Mouse (Mus musculus): ENCODE measurements around the gene Bspry. TPM values are rescaled to one million over a fixed set of nuclear protein-coding genes. Genes with fewer than 3 reads are reported as not detected.

The Bspry gene
- polyA plus RNA-seq, 1 experiment from 2014 or later, result 0.22 TPM

GRCm38 (mm10) chr4:62484928-62485327 lies 5.1 kb downstream of the Bspry start:
- Histone ChIP-seq H3K4me2 (no peak overlapping the region), H3K4me3 (replicated peaks) (no peak overlapping the region), H3K36me3 (replicated peaks) (no peaks in the 10 kb centered on the region), H3K4me1 (replicated peaks) (peaks cover 32% of the 10 kb centered on the region), H3K27ac (replicated peaks) (peak overlapping the region; percentile 72; the same call in 1 of the 2 replicates), H3K9ac (no peak overlapping the region), H3K27me3 (peaks cover 29% of the 10 kb centered on the region), H3K9me3 (replicated peaks) (no peaks in the 10 kb centered on the region)
- no peak for ATAC-seq (ENCODE audit: insufficient read depth)
- 46% methylated on average over 3 of the region's 3 CpGs for WGBS (ENCODE audit: insufficient replicate concordance)

GRCm38 (mm10) chr4:62485450-62486161 lies 5.8 kb downstream of the Bspry start:
- peak; percentile 80 for ATAC-seq (ENCODE audit: insufficient read depth)
- Histone ChIP-seq H3K4me2 (peak overlapping the region; percentile 33), H3K27me3 (peaks cover 22% of the 10 kb centered on the region), H3K9ac (peak overlapping the region; percentile 21; the same call in 1 of the 2 replicates), H3K4me1 (replicated peaks) (peaks cover 25% of the 10 kb centered on the region), H3K9me3 (replicated peaks) (no peaks in the 10 kb centered on the region), H3K27ac (replicated peaks) (peak overlapping the region; percentile 72), H3K4me3 (replicated peaks) (no peak overlapping the region), H3K36me3 (replicated peaks) (no peaks in the 10 kb centered on the region)
- 51% methylated on average over 8 of the region's 8 CpGs for WGBS (ENCODE audit: insufficient replicate concordance)

GRCm38 (mm10) chr4:62486162-62486696 lies 6.4 kb downstream of the Bspry start:
- peak overlapping the region; percentile 33 for H3K4me2 ChIP-seq
- H3K9me3 ChIP-seq (replicated peaks), result no peaks in the 10 kb centered on the region
- WGBS (ENCODE audit: insufficient replicate concordance), result 83% methylated on average over 15 of the region's 15 CpGs
- H3K27ac ChIP-seq (replicated peaks), result peak overlapping the region; percentile 48
- no peaks in the 10 kb centered on the region for H3K36me3 ChIP-seq (replicated peaks)
- no peak overlapping the region for H3K4me3 ChIP-seq (replicated peaks)
- peaks cover 24% of the 10 kb centered on the region for H3K4me1 ChIP-seq (replicated peaks)
- peaks cover 16% of the 10 kb centered on the region for H3K27me3 ChIP-seq
- no peak for ATAC-seq (ENCODE audit: insufficient read depth)
- H3K9ac ChIP-seq, result no peak overlapping the region

- no peaks in the 10 kb centered on the region for H3K36me3 ChIP-seq (replicated peaks)
- no peak overlapping the region for H3K9ac ChIP-seq
- H3K27ac ChIP-seq (replicated peaks), result no peak overlapping the region
- peaks cover 6% of the 10 kb centered on the region for H3K27me3 ChIP-seq
- no peaks in the 10 kb centered on the region for H3K9me3 ChIP-seq (replicated peaks)
- no peak overlapping the region for H3K4me3 ChIP-seq (replicated peaks)
- H3K4me2 ChIP-seq, result no peak overlapping the region
- WGBS (ENCODE audit: insufficient replicate concordance), result 86% methylated on average over 5 of the region's 5 CpGs
- H3K4me1 ChIP-seq (replicated peaks), result peaks cover 24% of the 10 kb centered on the region
- no peak for ATAC-seq (ENCODE audit: insufficient read depth)
Observed at GRCm38 (mm10) chr4:62487172-62487571, 7.3 kb downstream of the Bspry start.

- Histone ChIP-seq H3K27ac (replicated peaks) (no peak overlapping the region), H3K4me3 (replicated peaks) (no peak overlapping the region), H3K27me3 (no peaks in the 10 kb centered on the region), H3K9ac (no peak overlapping the region), H3K4me2 (no peak overlapping the region), H3K4me1 (replicated peaks) (peaks cover 24% of the 10 kb centered on the region), H3K9me3 (replicated peaks) (no peaks in the 10 kb centered on the region), H3K36me3 (replicated peaks) (no peaks in the 10 kb centered on the region)
- 70% methylated on average over 2 of the region's 2 CpGs for WGBS (ENCODE audit: insufficient replicate concordance)
- no peak for ATAC-seq (ENCODE audit: insufficient read depth)
Observed at GRCm38 (mm10) chr4:62487914-62488313, 8.1 kb downstream of the Bspry start.

GRCm38 (mm10) chr4:62492682-62493081 lies 12.8 kb downstream of the Bspry start:
- no peaks in the 10 kb centered on the region for H3K9me3 ChIP-seq (replicated peaks)
- H3K4me2 ChIP-seq, result no peak overlapping the region
- no peak for ATAC-seq (ENCODE audit: insufficient read depth)
- peaks cover 9% of the 10 kb centered on the region; the same call in 1 of the 2 replicates for H3K27me3 ChIP-seq
- H3K36me3 ChIP-seq (replicated peaks), result no peaks in the 10 kb centered on the region
- 75% methylated on average over 2 of the region's 2 CpGs for WGBS (ENCODE audit: insufficient replicate concordance)
- no peak overlapping the region for H3K9ac ChIP-seq
- H3K4me3 ChIP-seq (replicated peaks), result no peak overlapping the region
- no peaks in the 10 kb centered on the region; the same call in 1 of the 2 replicates for H3K4me1 ChIP-seq (replicated peaks)
- no peak overlapping the region for H3K27ac ChIP-seq (replicated peaks)

GRCm38 (mm10) chr4:62494230-62494629 lies 14.4 kb downstream of the Bspry start:
- WGBS (ENCODE audit: insufficient replicate concordance), result 40% methylated on average over 9 of the region's 9 CpGs
- Histone ChIP-seq H3K9me3 (replicated peaks) (no peaks in the 10 kb centered on the region), H3K27me3 (peaks cover 9% of the 10 kb centered on the region; the same call in 1 of the 2 replicates), H3K4me1 (replicated peaks) (no peaks in the 10 kb centered on the region; the same call in 1 of the 2 replicates), H3K36me3 (replicated peaks) (no peaks in the 10 kb centered on the region), H3K4me2 (no peak overlapping the region), H3K4me3 (replicated peaks) (no peak overlapping the region), H3K9ac (no peak overlapping the region), H3K27ac (replicated peaks) (no peak overlapping the region)
- ATAC-seq (ENCODE audit: insufficient read depth), result no peak

GRCm38 (mm10) chr4:62495946-62496345 lies 16.1 kb downstream of the Bspry start:
- peaks cover 9% of the 10 kb centered on the region; the same call in 1 of the 2 replicates for H3K27me3 ChIP-seq
- H3K9me3 ChIP-seq (replicated peaks), result no peaks in the 10 kb centered on the region
- no peak overlapping the region for H3K4me3 ChIP-seq (replicated peaks)
- ATAC-seq (ENCODE audit: insufficient read depth), result no peak
- H3K36me3 ChIP-seq (replicated peaks), result no peaks in the 10 kb centered on the region
- 63% methylated on average over 8 of the region's 8 CpGs for WGBS (ENCODE audit: insufficient replicate concordance)
- H3K9ac ChIP-seq, result no peak overlapping the region
- H3K4me2 ChIP-seq, result no peak overlapping the region
- H3K4me1 ChIP-seq (replicated peaks), result peaks cover 2% of the 10 kb centered on the region
- H3K27ac ChIP-seq (replicated peaks), result no peak overlapping the region

GRCm38 (mm10) chr4:62496815-62497214 lies 17.0 kb downstream of the Bspry start:
- H3K4me3 ChIP-seq (replicated peaks), result no peak overlapping the region
- H3K36me3 ChIP-seq (replicated peaks), result no peaks in the 10 kb centered on the region
- H3K4me1 ChIP-seq (replicated peaks), result peaks cover 10% of the 10 kb centered on the region
- no peak for ATAC-seq (ENCODE audit: insufficient read depth)
- H3K27ac ChIP-seq (replicated peaks), result no peak overlapping the region
- peaks cover 9% of the 10 kb centered on the region; the same call in 1 of the 2 replicates for H3K27me3 ChIP-seq
- H3K9ac ChIP-seq, result no peak overlapping the region
- 55% methylated on average over 8 of the region's 8 CpGs for WGBS (ENCODE audit: insufficient replicate concordance)
- no peak overlapping the region for H3K4me2 ChIP-seq
- H3K9me3 ChIP-seq (replicated peaks), result no peaks in the 10 kb centered on the region

- ATAC-seq (ENCODE audit: insufficient read depth), result no peak
- H3K36me3 ChIP-seq (replicated peaks), result no peaks in the 10 kb centered on the region
- WGBS (ENCODE audit: insufficient replicate concordance), result 55% methylated on average over 4 of the region's 4 CpGs
- H3K4me1 ChIP-seq (replicated peaks), result peaks cover 34% of the 10 kb centered on the region
- no peak overlapping the region for H3K9ac ChIP-seq
- H3K27me3 ChIP-seq, result no peaks in the 10 kb centered on the region
- H3K27ac ChIP-seq (replicated peaks), result no peak overlapping the region
- H3K4me3 ChIP-seq (replicated peaks), result no peak overlapping the region
- H3K9me3 ChIP-seq (replicated peaks), result no peaks in the 10 kb centered on the region
- H3K4me2 ChIP-seq, result peak overlapping the region; percentile 92
Observed at GRCm38 (mm10) chr4:62500799-62501198, 20.9 kb downstream of the Bspry start.

- ATAC-seq (ENCODE audit: insufficient read depth), result no peak
Observed at GRCm38 (mm10) chr4:62501534-62501933, 21.7 kb downstream of the Bspry start.

More at GRCm38 (mm10) chr4:62501534-62501933, 21.7 kb downstream of the Bspry start:
- 8% methylated on average over 7 of the region's 7 CpGs for WGBS (ENCODE audit: insufficient replicate concordance)
- H3K36me3 ChIP-seq (replicated peaks), result no peaks in the 10 kb centered on the region
- H3K4me2 ChIP-seq, result peak overlapping the region; percentile 92
- no peaks in the 10 kb centered on the region for H3K9me3 ChIP-seq (replicated peaks)
- H3K27ac ChIP-seq (replicated peaks), result peak overlapping the region; percentile 55; the same call in 1 of the 2 replicates
- H3K4me1 ChIP-seq (replicated peaks), result peaks cover 40% of the 10 kb centered on the region
- peak overlapping the region; percentile 76 for H3K9ac ChIP-seq
- no peaks in the 10 kb centered on the region for H3K27me3 ChIP-seq
- H3K4me3 ChIP-seq (replicated peaks), result peak overlapping the region; percentile 83
